Mouse (Mus musculus) ES-E14 (cell line): ENCODE measurements around the gene Slc35b3.

ENCODE experiments used
- CHD2 ChIP-seq: IDR thresholded peaks from 2 replicates; pipeline ENCODE4 v1.6.1; 2014; ENCODE audit warnings: mild to moderate bottlenecking, low read depth, low read length, inconsistent platforms
- HCFC1 ChIP-seq: IDR thresholded peaks from 2 replicates; pipeline ENCODE4 v1.6.1; 2012; ENCODE audit warnings: low read length, inconsistent platforms, borderline replicate concordance; ENCODE audit not compliant: insufficient read depth
- ZC3H11A ChIP-seq: IDR thresholded peaks from 2 replicates; pipeline ENCODE4 v1.6.1; 2012; ENCODE audit warnings: low read depth, mild to moderate bottlenecking, inconsistent platforms, low read length, borderline replicate concordance
- ZNF384 ChIP-seq: IDR thresholded peaks from 2 replicates; pipeline ENCODE4 v1.6.1; 2012; ENCODE audit warnings: low read depth, low read length, inconsistent platforms

DNA sequence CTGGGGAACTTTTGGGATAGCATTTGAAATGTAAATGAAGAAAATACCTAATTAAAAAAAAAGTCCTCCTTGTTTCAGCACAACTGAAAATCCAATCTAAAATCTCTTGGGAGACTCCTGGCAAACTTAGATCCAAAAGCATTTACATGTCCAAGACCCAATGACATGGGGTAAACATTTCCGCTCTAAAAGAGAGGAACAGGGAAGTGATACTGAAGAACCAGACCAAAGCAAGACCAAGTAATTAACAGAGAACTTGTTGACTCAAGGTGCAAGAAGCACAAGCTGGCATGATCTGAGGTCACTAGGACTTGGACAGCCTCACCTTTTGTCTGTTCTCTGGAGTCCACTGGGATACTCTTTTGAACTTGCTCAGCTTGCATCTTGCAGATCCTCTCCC lies 39.4 kb downstream of the Slc35b3 start:
- no peak for TF ChIP-seq CHD2
- no peak for TF ChIP-seq HCFC1
- no peak for TF ChIP-seq ZNF384
- no peak for TF ChIP-seq ZC3H11A
